Mouse (Mus musculus) erythroblast, embryonic 14.5 days (primary cell): Measurements from ENCODE around the gene Gins3. TPM values are rescaled to one million over a fixed set of nuclear protein-coding genes. Genes with fewer than 3 reads are reported as not detected.
A peak's percentile ranks its signal among the peaks of the same experiment; 100 is the strongest.

Experiments used
- H3K27me3 ChIP-seq: 2 replicates; pipeline ENCODE4 v1.6.1; 2012; ENCODE audit warnings: inconsistent platforms; ENCODE audit not compliant: control insufficient read depth
- H3K36me3 ChIP-seq: 2 replicates; pipeline ENCODE4 v1.6.1; 2012; ENCODE audit warnings: mild to moderate bottlenecking, inconsistent platforms; ENCODE audit not compliant: control insufficient read depth
- H3K4me1 ChIP-seq: 2 replicates; pipeline ENCODE4 v1.6.1; 2012; ENCODE audit warnings: inconsistent platforms; ENCODE audit not compliant: control insufficient read depth
- H3K4me3 ChIP-seq: replicated peaks from 2 replicates; pipeline ENCODE3; 2012; ENCODE audit warnings: moderate library complexity, mild to moderate bottlenecking, inconsistent platforms
- H3K9me3 ChIP-seq: 2 replicates; pipeline ENCODE4 v1.6.1; 2012; ENCODE audit warnings: low read length, inconsistent platforms, mixed read lengths; ENCODE audit not compliant: control insufficient read depth
- GATA1 ChIP-seq: IDR thresholded peaks from 2 replicates; pipeline ENCODE4 v1.6.1; 2012; ENCODE audit warnings: low read length, inconsistent platforms, mixed read lengths
- TAL1 ChIP-seq: IDR thresholded peaks from 3 replicates; pipeline ENCODE4 v1.6.1; 2012; ENCODE audit warnings: low read length, inconsistent platforms, mixed read lengths
- polyA plus RNA-seq: library from polyadenylated mRNA; stranded (reverse); fragments of >175 nt; gene quantifications from 2 replicates; pipeline ENCODE4 v1.2.3, GENCODE M21; 2012

Gins3 gene
- polyA plus RNA-seq, 1 experiment: 0.52 TPM

- Histone ChIP-seq H3K4me1 (peaks cover 27% of the 10 kb centered on the region), H3K27me3 (peaks cover 2% of the 10 kb centered on the region; the same call in 1 of the 2 replicates), H3K4me3 (peak overlapping the region; percentile 81), H3K9me3 (no peaks in the 10 kb centered on the region), H3K36me3 (peaks cover 18% of the 10 kb centered on the region)
- TF ChIP-seq GATA1 (no peak), TAL1 (no peak)
Measured at GRCm38 (mm10) chr8:95632840-95633239, 413 bp upstream of the Gins3 start.

GRCm38 (mm10) chr8:95634063-95634340 is 749 bp downstream of the Gins3 start:
- Histone ChIP-seq H3K4me3 (peak overlapping the region; percentile 81), H3K4me1 (peaks cover 27% of the 10 kb centered on the region), H3K27me3 (no peaks in the 10 kb centered on the region), H3K36me3 (peaks cover 29% of the 10 kb centered on the region), H3K9me3 (no peaks in the 10 kb centered on the region)
- TF ChIP-seq GATA1 (no peak), TAL1 (no peak)

GRCm38 (mm10) chr8:95644942-95645341 is 11.7 kb downstream of the Gins3 start:
- no peaks in the 10 kb centered on the region for H3K27me3 ChIP-seq
- H3K36me3 ChIP-seq: peaks cover 56% of the 10 kb centered on the region
- H3K4me3 ChIP-seq: no peak overlapping the region
- H3K4me1 ChIP-seq: peaks cover 4% of the 10 kb centered on the region
- no peak for TF ChIP-seq GATA1
- no peak for TF ChIP-seq TAL1
- H3K9me3 ChIP-seq: no peaks in the 10 kb centered on the region

- no peaks in the 10 kb centered on the region for H3K9me3 ChIP-seq
- H3K4me1 ChIP-seq: peaks cover 4% of the 10 kb centered on the region
- H3K4me3 ChIP-seq: no peak overlapping the region
- H3K36me3 ChIP-seq: peaks cover 26% of the 10 kb centered on the region
- TF ChIP-seq TAL1: no peak
- TF ChIP-seq GATA1: no peak
- H3K27me3 ChIP-seq: no peaks in the 10 kb centered on the region
Measured at GRCm38 (mm10) chr8:95648251-95648650, 15.0 kb downstream of the Gins3 start.

- TF ChIP-seq TAL1: no peak
- TF ChIP-seq GATA1: no peak
- Histone ChIP-seq H3K36me3 (no peaks in the 10 kb centered on the region), H3K4me3 (no peak overlapping the region), H3K9me3 (no peaks in the 10 kb centered on the region), H3K4me1 (peaks cover under 1% of the 10 kb centered on the region), H3K27me3 (no peaks in the 10 kb centered on the region)
Measured at GRCm38 (mm10) chr8:95653351-95653750, 20.1 kb downstream of the Gins3 start.

- TF ChIP-seq TAL1 (no peak), GATA1 (no peak)
- H3K4me3 ChIP-seq: no peak overlapping the region
- no peaks in the 10 kb centered on the region for H3K27me3 ChIP-seq
- no peaks in the 10 kb centered on the region for H3K9me3 ChIP-seq
- H3K36me3 ChIP-seq: no peaks in the 10 kb centered on the region
- H3K4me1 ChIP-seq: no peaks in the 10 kb centered on the region
Measured at GRCm38 (mm10) chr8:95655831-95656230, 22.6 kb downstream of the Gins3 start.

- no peaks in the 10 kb centered on the region for H3K27me3 ChIP-seq
- no peaks in the 10 kb centered on the region for H3K36me3 ChIP-seq
- TF ChIP-seq GATA1: no peak
- TF ChIP-seq TAL1: no peak
- H3K4me3 ChIP-seq: no peak overlapping the region
- no peaks in the 10 kb centered on the region for H3K4me1 ChIP-seq
- no peaks in the 10 kb centered on the region for H3K9me3 ChIP-seq
Measured at GRCm38 (mm10) chr8:95656316-95657002, 23.2 kb downstream of the Gins3 start.

- Histone ChIP-seq H3K4me3 (no peak overlapping the region), H3K27me3 (no peaks in the 10 kb centered on the region), H3K36me3 (no peaks in the 10 kb centered on the region), H3K9me3 (no peaks in the 10 kb centered on the region), H3K4me1 (no peaks in the 10 kb centered on the region)
- TF ChIP-seq TAL1 (no peak), GATA1 (no peak)
Measured at GRCm38 (mm10) chr8:95657523-95657922, 24.3 kb downstream of the Gins3 start.

- Histone ChIP-seq H3K9me3 (no peaks in the 10 kb centered on the region), H3K4me1 (no peaks in the 10 kb centered on the region), H3K36me3 (no peaks in the 10 kb centered on the region), H3K4me3 (no peak overlapping the region), H3K27me3 (no peaks in the 10 kb centered on the region)
- TF ChIP-seq TAL1: no peak
- TF ChIP-seq GATA1: no peak
Measured at GRCm38 (mm10) chr8:95660334-95660882, 27.2 kb downstream of the Gins3 start.

GRCm38 (mm10) chr8:95661085-95661484 is 27.8 kb downstream of the Gins3 start:
- Histone ChIP-seq H3K4me1 (no peaks in the 10 kb centered on the region), H3K4me3 (no peak overlapping the region)
- TF ChIP-seq GATA1 (no peak), TAL1 (no peak)

More at GRCm38 (mm10) chr8:95661085-95661484, 27.8 kb downstream of the Gins3 start:
- Histone ChIP-seq H3K27me3 (no peaks in the 10 kb centered on the region), H3K36me3 (no peaks in the 10 kb centered on the region), H3K9me3 (no peaks in the 10 kb centered on the region)
